Mouse (Mus musculus) liver, embryonic 16.5 days (tissue): Measurements from ENCODE around the gene Tmprss11b. TPM values are rescaled to one million over a fixed set of nuclear protein-coding genes. Genes with fewer than 3 reads are reported as not detected.

Experiments used
- ATAC-seq: fragments of 200-750 bp; cut with Nextera tagmentation; 2 replicates; pipeline ENCODE4 v1.8.0; 2017; ENCODE audit warnings: low read depth, mild to moderate bottlenecking, moderate number of reproducible peaks, moderate library complexity
- H3K27ac ChIP-seq: fragments of 300-500 bp; sonication (generic); 2 replicates; pipeline ENCODE4 v1.5.1; 2014; ENCODE audit warnings: mild to moderate bottlenecking, low read length
- H3K27me3 ChIP-seq: fragments of 300-500 bp; sonication (generic); 2 replicates; pipeline ENCODE4 v1.6.1; 2014; ENCODE audit warnings: low read depth, low read length, mixed read lengths; ENCODE audit not compliant: control insufficient read depth, insufficient read depth
- H3K36me3 ChIP-seq: fragments of 300-500 bp; sonication (generic); 2 replicates; pipeline ENCODE4 v1.6.1; 2014; ENCODE audit warnings: mild to moderate bottlenecking; ENCODE audit not compliant: control insufficient read depth, insufficient read depth
- H3K4me1 ChIP-seq: fragments of 300-500 bp; sonication (generic); 2 replicates; pipeline ENCODE4 v1.6.1; 2014; ENCODE audit warnings: low read depth, low read length, mixed read lengths; ENCODE audit not compliant: control insufficient read depth
- H3K4me2 ChIP-seq: fragments of 300-500 bp; sonication (generic); 2 replicates; pipeline ENCODE4 v1.6.1; 2014; ENCODE audit warnings: low read depth, low read length, mixed read lengths
- H3K4me3 ChIP-seq: fragments of 300-500 bp; sonication (generic); 2 replicates; pipeline ENCODE4 v1.5.1; 2014; ENCODE audit warnings: low read depth, mild to moderate bottlenecking, low read length
- H3K9ac ChIP-seq: fragments of 300-500 bp; sonication (generic); 2 replicates; pipeline ENCODE4 v1.6.1; 2014; ENCODE audit warnings: low read depth, low read length
- H3K9me3 ChIP-seq: fragments of 300-500 bp; sonication (generic); replicated peaks from 2 replicates; pipeline ENCODE4 v1.6.1; 2016; ENCODE audit warnings: low read length; ENCODE audit not compliant: control insufficient read depth
- WGBS: fragments of 180-500 bp; shearing (Covaris S2); extraction: QIAGEN DNeasy Blood & Tissue Kit; methylation state at CpG from one replicate; pipeline ENCODE4 v1.1.7; 2014; ENCODE audit not compliant: insufficient replicate concordance; 5-methylcytosine and 5-hydroxymethylcytosine counted together
- polyA plus RNA-seq: library from polyadenylated mRNA; unstranded; fragments of >200 nt; fragmentation: Nextera tagmentation; extraction: Ambion mirVana; gene quantifications from 2 replicates; pipeline ENCODE4 v1.2.1, GENCODE M21; 2015

Gene Tmprss11b
- polyA plus RNA-seq, 1 experiment from 2014 or later, result not detected

- Histone ChIP-seq H3K4me1 (no peaks in the 10 kb centered on the region), H3K4me3 (no peak overlapping the region), H3K27ac (no peak overlapping the region), H3K9ac (no peak overlapping the region), H3K36me3 (no peaks in the 10 kb centered on the region), H3K27me3 (no peaks in the 10 kb centered on the region), H3K4me2 (no peak overlapping the region), H3K9me3 (no peaks in the 10 kb centered on the region)
- WGBS, result 58% methylated on average over 2 of the region's 2 CpGs
- no peak for ATAC-seq
Observed at GRCm38 (mm10) chr5:86630700-86631099, 45.5 kb downstream of the Tmprss11b start.

- ATAC-seq, result no peak
- 51% methylated on average over 1 of the region's 1 CpGs for WGBS
- H3K9me3 ChIP-seq, result no peaks in the 10 kb centered on the region
- H3K36me3 ChIP-seq, result no peaks in the 10 kb centered on the region
- H3K4me2 ChIP-seq, result no peak overlapping the region
- H3K27ac ChIP-seq, result no peak overlapping the region
- H3K9ac ChIP-seq, result no peak overlapping the region
- no peaks in the 10 kb centered on the region for H3K27me3 ChIP-seq
- no peaks in the 10 kb centered on the region for H3K4me1 ChIP-seq
- H3K4me3 ChIP-seq, result no peak overlapping the region
Observed at GRCm38 (mm10) chr5:86621778-86622177, 54.4 kb downstream of the Tmprss11b start.

Other genes starting within 250 kb of the Tmprss11b start
- gene Tmprss11a, start 207.4 kb downstream of the Tmprss11b start, polyA plus RNA-seq, result not detected in 2 replicates
- not detected in 2 replicates for gene Tmprss11g, start 157.8 kb downstream of the Tmprss11b start, polyA plus RNA-seq
- gene Tmprss11f, start 43.9 kb downstream of the Tmprss11b start, polyA plus RNA-seq, result not detected in 2 replicates
- gene Tmprss11e, start 69.5 kb upstream of the Tmprss11b start, polyA plus RNA-seq, result not detected in 2 replicates
- 12.3 and 12.5 TPM in 2 replicates for gene Ythdc1, start 127.9 kb upstream of the Tmprss11b start, polyA plus RNA-seq
- 74.2 and 74.6 TPM in 2 replicates for gene Ugt2b34, start 230.6 kb upstream of the Tmprss11b start, polyA plus RNA-seq